Mouse (Mus musculus): ENCODE measurements at regions not wholly inside any gene's neighbourhood (a gene's known extent, or its start where the extent isn't known, plus 50 kb on each side); places are given as distances from the start of the nearest gene placed in this dataset.

- 82% methylated on average over 3 of the region's 3 CpGs for WGBS
- no peak overlapping the region for H3K4me3 ChIP-seq (replicated peaks; ENCODE audit: extremely low read depth, low read depth, low read length)
- no peak for DNase-seq
- H3K4me1 ChIP-seq (ENCODE audit: control insufficient read depth, insufficient read depth, low read length): no peaks in the 10 kb centered on the region
- TF ChIP-seq CTCF (IDR thresholded peaks at IDR 0.05; ENCODE audit: insufficient read depth, low read length): no peak
- no peak for TF ChIP-seq POLR2A (IDR thresholded peaks at IDR 0.05; ENCODE audit: borderline replicate concordance, extremely low read depth, low read depth, low read length)
Observed at GRCm38 (mm10) chr12:13703604-13704003, 434.7 kb downstream of the Nbas start.

- 53% methylated on average over 2 of the region's 2 CpGs for WGBS
- no peak for DNase-seq
- no peaks in the 10 kb centered on the region for H3K4me1 ChIP-seq (ENCODE audit: control insufficient read depth, insufficient read depth, low read length)
- TF ChIP-seq CTCF (IDR thresholded peaks at IDR 0.05; ENCODE audit: insufficient read depth, low read length) (no peak), POLR2A (IDR thresholded peaks at IDR 0.05; ENCODE audit: borderline replicate concordance, extremely low read depth, low read depth, low read length) (no peak)
- H3K4me3 ChIP-seq (replicated peaks; ENCODE audit: extremely low read depth, low read depth, low read length): no peak overlapping the region
Observed at GRCm38 (mm10) chr12:13699858-13700257, 430.9 kb downstream of the Nbas start.

- DNase-seq: no peak
- TF ChIP-seq CTCF (IDR thresholded peaks at IDR 0.05; ENCODE audit: insufficient read depth, low read length): no peak
- no peak for TF ChIP-seq POLR2A (IDR thresholded peaks at IDR 0.05; ENCODE audit: borderline replicate concordance, extremely low read depth, low read depth, low read length)
- WGBS: 40% methylated on average over 4 of the region's 4 CpGs
- Histone ChIP-seq H3K4me3 (replicated peaks; ENCODE audit: extremely low read depth, low read depth, low read length) (no peak overlapping the region), H3K4me1 (ENCODE audit: control insufficient read depth, insufficient read depth, low read length) (no peaks in the 10 kb centered on the region)
Observed at GRCm38 (mm10) chr12:13698834-13699233, 429.9 kb downstream of the Nbas start.

GRCm38 (mm10) chr12:13691394-13692165 lies 422.6 kb downstream of the Nbas start:
- no peak for DNase-seq
- 69% methylated on average over 2 of the region's 2 CpGs for WGBS
- no peak overlapping the region for H3K4me3 ChIP-seq (replicated peaks; ENCODE audit: extremely low read depth, low read depth, low read length)
- no peaks in the 10 kb centered on the region for H3K4me1 ChIP-seq (ENCODE audit: control insufficient read depth, insufficient read depth, low read length)
- TF ChIP-seq CTCF (IDR thresholded peaks at IDR 0.05; ENCODE audit: insufficient read depth, low read length) (no peak), POLR2A (IDR thresholded peaks at IDR 0.05; ENCODE audit: borderline replicate concordance, extremely low read depth, low read depth, low read length) (no peak)

GRCm38 (mm10) chr12:13677266-13677665 lies 408.3 kb downstream of the Nbas start:
- Histone ChIP-seq H3K4me3 (replicated peaks; ENCODE audit: extremely low read depth, low read depth, low read length) (no peak overlapping the region), H3K4me1 (ENCODE audit: control insufficient read depth, insufficient read depth, low read length) (no peaks in the 10 kb centered on the region)
- TF ChIP-seq CTCF (IDR thresholded peaks at IDR 0.05; ENCODE audit: insufficient read depth, low read length) (no peak), POLR2A (IDR thresholded peaks at IDR 0.05; ENCODE audit: borderline replicate concordance, extremely low read depth, low read depth, low read length) (no peak)
- WGBS: 58% methylated on average over 1 of the region's 1 CpGs
- DNase-seq: no peak

GRCm38 (mm10) chr12:13669453-13669852 lies 400.5 kb downstream of the Nbas start:
- H3K4me3 ChIP-seq (replicated peaks; ENCODE audit: extremely low read depth, low read depth, low read length): no peak overlapping the region
- no peak for TF ChIP-seq POLR2A (IDR thresholded peaks at IDR 0.05; ENCODE audit: borderline replicate concordance, extremely low read depth, low read depth, low read length)
- no peak for TF ChIP-seq CTCF (IDR thresholded peaks at IDR 0.05; ENCODE audit: insufficient read depth, low read length)
- no peaks in the 10 kb centered on the region for H3K4me1 ChIP-seq (ENCODE audit: control insufficient read depth, insufficient read depth, low read length)
- no peak for DNase-seq

- H3K4me3 ChIP-seq (replicated peaks; ENCODE audit: extremely low read depth, low read depth, low read length): no peak overlapping the region
- no peaks in the 10 kb centered on the region for H3K4me1 ChIP-seq (ENCODE audit: control insufficient read depth, insufficient read depth, low read length)
- no peak for TF ChIP-seq POLR2A (IDR thresholded peaks at IDR 0.05; ENCODE audit: borderline replicate concordance, extremely low read depth, low read depth, low read length)
- TF ChIP-seq CTCF (IDR thresholded peaks at IDR 0.05; ENCODE audit: insufficient read depth, low read length): no peak
- 40% methylated on average over 3 of the region's 3 CpGs for WGBS
- no peak for DNase-seq
Observed at GRCm38 (mm10) chr12:13668485-13669022, 399.6 kb downstream of the Nbas start.

GRCm38 (mm10) chr12:13639336-13639735 lies 370.4 kb downstream of the Nbas start:
- H3K4me3 ChIP-seq (replicated peaks; ENCODE audit: extremely low read depth, low read depth, low read length): no peak overlapping the region
- H3K4me1 ChIP-seq (ENCODE audit: control insufficient read depth, insufficient read depth, low read length): no peaks in the 10 kb centered on the region
- 71% methylated on average over 1 of the region's 1 CpGs for WGBS
- DNase-seq: no peak
- TF ChIP-seq POLR2A (IDR thresholded peaks at IDR 0.05; ENCODE audit: borderline replicate concordance, extremely low read depth, low read depth, low read length) (no peak), CTCF (IDR thresholded peaks at IDR 0.05; ENCODE audit: insufficient read depth, low read length) (no peak)
